In the genomic region with DNA sequence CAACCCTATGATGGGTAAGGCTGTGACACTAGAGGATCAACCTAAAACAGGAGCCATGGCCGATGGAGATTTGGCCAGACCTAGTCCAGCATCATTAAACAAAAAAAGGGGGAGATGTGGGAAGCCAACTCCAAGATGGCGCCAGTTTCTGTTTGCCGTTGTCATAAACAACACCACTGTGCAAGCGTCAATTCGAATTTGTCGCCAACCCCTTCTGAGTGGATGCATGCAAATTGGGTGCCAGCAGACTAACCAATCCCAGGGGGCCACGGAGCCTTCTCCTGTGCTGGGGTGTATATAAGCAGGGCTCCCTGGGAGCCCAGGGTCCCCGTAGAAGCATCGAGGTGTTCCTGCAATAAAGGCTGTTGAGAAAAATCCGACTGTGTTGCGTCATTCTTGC, we compare ENCODE assay signal across 26 mouse cellular contexts.
"Had no signal": no experiment of that assay in that cellular context is flagged by ENCODE, and none has a peak within 500 bp of the region (broad histone marks: within the 10 kb centered on the region; RNA-seq: fewer than 3 reads in every experiment).

No protein-coding gene starts in this region.

- ATAC-seq: forebrain, embryonic 13.5 days; forebrain, embryonic 14.5 days; forebrain, embryonic 15.5 days; forebrain, embryonic 16.5 days; forebrain, postnatal 0 days had no signal

- DNase-seq: cerebellum, adult 8-10 months; cerebellum, adult 9-10 months; cerebellum, adult 9-11 months; cerebellum, postnatal 10 days; cerebellum, postnatal 14 days; cerebellum, postnatal 25 days; cerebellum, postnatal 36 days; forebrain, postnatal 0 days; gastrocnemius, adult 2 months; gastrocnemius, postnatal 10 days; gastrocnemius, postnatal 14 days; gastrocnemius, postnatal 25 days; gastrocnemius, postnatal 36 days; heart, adult 18-20 months; heart, adult 2 months had no signal

- H3K4me2 ChIP-seq: embryonic facial prominence, embryonic 12.5 days; embryonic facial prominence, embryonic 13.5 days; embryonic facial prominence, embryonic 15.5 days; forebrain, embryonic 12.5 days; forebrain, embryonic 13.5 days; forebrain, embryonic 15.5 days had no signal

- H3K27ac ChIP-seq: embryonic facial prominence, embryonic 10.5 days; embryonic facial prominence, embryonic 12.5 days; embryonic facial prominence, embryonic 13.5 days; embryonic facial prominence, embryonic 15.5 days; forebrain, embryonic 10.5 days; forebrain, embryonic 12.5 days; forebrain, embryonic 13.5 days; forebrain, embryonic 15.5 days; gastrocnemius, adult 2 months; heart, adult 2 months had no signal

- H3K36me3 ChIP-seq: embryonic facial prominence, embryonic 10.5 days; embryonic facial prominence, embryonic 12.5 days; embryonic facial prominence, embryonic 13.5 days; embryonic facial prominence, embryonic 15.5 days; forebrain, embryonic 10.5 days; forebrain, embryonic 12.5 days; forebrain, embryonic 15.5 days had no signal

- H3K9me3 ChIP-seq: embryonic facial prominence, embryonic 10.5 days; embryonic facial prominence, embryonic 12.5 days; embryonic facial prominence, embryonic 13.5 days; embryonic facial prominence, embryonic 15.5 days; forebrain, embryonic 10.5 days; forebrain, embryonic 12.5 days; forebrain, embryonic 13.5 days; forebrain, embryonic 15.5 days had no signal

- H3K4me1 ChIP-seq: embryonic facial prominence, embryonic 10.5 days; embryonic facial prominence, embryonic 12.5 days; embryonic facial prominence, embryonic 13.5 days; embryonic facial prominence, embryonic 15.5 days; forebrain, embryonic 10.5 days; forebrain, embryonic 12.5 days; forebrain, embryonic 13.5 days; forebrain, embryonic 15.5 days had no signal

- H3K4me3 ChIP-seq: embryonic facial prominence, embryonic 10.5 days; embryonic facial prominence, embryonic 12.5 days; embryonic facial prominence, embryonic 13.5 days; embryonic facial prominence, embryonic 15.5 days; erythroblast, embryonic 14.5 days; forebrain, embryonic 10.5 days; forebrain, embryonic 12.5 days; forebrain, embryonic 13.5 days; forebrain, embryonic 15.5 days; gastrocnemius, adult 2 months; heart, adult 2 months had no signal

- H3K27me3 ChIP-seq: embryonic facial prominence, embryonic 12.5 days; embryonic facial prominence, embryonic 13.5 days; embryonic facial prominence, embryonic 15.5 days; forebrain, embryonic 12.5 days; forebrain, embryonic 13.5 days; forebrain, embryonic 15.5 days had no signal

- H3K9ac ChIP-seq: embryonic facial prominence, embryonic 12.5 days; embryonic facial prominence, embryonic 13.5 days; embryonic facial prominence, embryonic 15.5 days; forebrain, embryonic 12.5 days; forebrain, embryonic 13.5 days; forebrain, embryonic 15.5 days; forebrain, postnatal 0 days had no signal
